Mouse (Mus musculus) G1E (cell line): ENCODE measurements around the gene Tmprss4.

Source experiments
- CTCF ChIP-seq: IDR thresholded peaks from 2 replicates; pipeline ENCODE4 v1.5.1; 2012; ENCODE audit warnings: low read depth, low read length, inconsistent platforms, mixed read lengths
- GATA1 ChIP-seq: IDR thresholded peaks from 2 replicates; pipeline ENCODE4 v1.6.1; 2012; ENCODE audit warnings: borderline replicate concordance, low read length, inconsistent platforms, mixed read lengths
- POLR2AphosphoS5 ChIP-seq: IDR thresholded peaks from 2 replicates; pipeline ENCODE4 v1.6.1; 2012; ENCODE audit warnings: low read depth, low read length, inconsistent platforms; ENCODE audit not compliant: insufficient replicate concordance
- TAL1 ChIP-seq: conservative IDR thresholded peaks from 2 replicates; pipeline ENCODE4 v1.6.1; 2012; ENCODE audit warnings: low read depth, low read length, inconsistent platforms, mixed read lengths

GRCm38 (mm10) chr9:45250306-45250705 lies 46.4 kb upstream of the Tmprss4 start:
- TF ChIP-seq CTCF: no peak
- TF ChIP-seq GATA1: no peak
- no peak for TF ChIP-seq TAL1
- TF ChIP-seq POLR2AphosphoS5: no peak
